In genomic region chr2:168402782-168403513, GRCm38 (mm10) we compare ENCODE assay signal across 10 mouse cellular contexts.
DNase-seq lines count a peak whose midpoint lies in the region; ATAC-seq and TF ChIP-seq lines count a peak whose summit lies in the region.
"Had no signal": no experiment of that assay in that cellular context is flagged by ENCODE, and none has a peak within 500 bp of the region (broad histone marks: within the 10 kb centered on the region; RNA-seq: fewer than 3 reads in every experiment).

No protein-coding gene starts in this region.

- ATAC-seq in midbrain, embryonic 15.5 days (replicated peaks) = peak; percentile 59; the same call in 1 of the 2 replicates
- no peak for ATAC-seq in megakaryocyte progenitor cell, adult 5-6 weeks (replicated peaks; ENCODE audit: poor library complexity)

- H3K27me3 ChIP-seq in midbrain, embryonic 15.5 days (replicated peaks) = no peaks in the 10 kb centered on the region
- H3K27me3 ChIP-seq: limb, embryonic 15.5 days had no signal

- no peak overlapping the region for H3K4me3 ChIP-seq in midbrain, embryonic 15.5 days
- H3K4me3 ChIP-seq in gastrocnemius, adult 2 months = no peak overlapping the region
- H3K4me3 ChIP-seq: limb, embryonic 15.5 days; myocyte had no signal

- H3K4me2 ChIP-seq in midbrain, embryonic 15.5 days = no peak overlapping the region
- H3K4me2 ChIP-seq: limb, embryonic 15.5 days had no signal

- no peaks in the 10 kb centered on the region for H3K9me3 ChIP-seq in midbrain, embryonic 15.5 days
- H3K9me3 ChIP-seq: limb, embryonic 15.5 days had no signal

- no peaks in the 10 kb centered on the region for H3K36me3 ChIP-seq in midbrain, embryonic 15.5 days (replicated peaks)
- H3K36me3 ChIP-seq: limb, embryonic 15.5 days had no signal

- intact Hi-C loops in gastrocnemius, adult 2 months (cut with DNase I) = no loop called here

- H3K27ac ChIP-seq in midbrain, embryonic 15.5 days = peak overlapping the region; percentile 10; the same call in 1 of the 2 replicates
- H3K27ac ChIP-seq in gastrocnemius, adult 2 months = no peak overlapping the region
- H3K27ac ChIP-seq: limb, embryonic 15.5 days had no signal

- DNase-seq in 3134 (ENCODE audit: extremely low read depth, insufficient read length, low spot score) = peak; percentile 56
- peak; percentile 6 for DNase-seq in NIH3T3 (ENCODE audit: low read depth)
- DNase-seq in frontal cortex, postnatal 36 days (ENCODE audit: low spot score in 2 of 2) = peak; percentile 36 to 43
- DNase-seq in adrenal gland, postnatal 25 days = no peak
- no peak for DNase-seq in gastrocnemius, adult 2 months
- DNase-seq: cerebellum, adult 9-10 months had no signal

- no peak for TF ChIP-seq CTCF in gastrocnemius, adult 2 months (IDR thresholded peaks at IDR 0.05)

- peaks cover 24% of the 10 kb centered on the region for H3K4me1 ChIP-seq in midbrain, embryonic 15.5 days

- H3K9ac ChIP-seq in midbrain, embryonic 15.5 days = no peak overlapping the region
- H3K9ac ChIP-seq: limb, embryonic 15.5 days had no signal

- WGBS in midbrain, embryonic 15.5 days = 28% methylated on average over 16 of the region's 16 CpGs

Comparison
In these comparisons a context has a peak if more than half of its experiments do, and no peak if none do; other contexts are left out.
1. DNase-seq: peak in 3134 (single experiment), NIH3T3 (single experiment) and frontal cortex, postnatal 36 days (2 of 2); none in adrenal gland, postnatal 25 days (single experiment) and gastrocnemius, adult 2 months (single experiment).